Mouse (Mus musculus): ENCODE measurements around the gene Arhgef6.

GRCm38 (mm10) chrX:57325861-57326461 is 12.6 kb downstream of the Arhgef6 start:
- TF ChIP-seq CTCF (IDR thresholded peaks at IDR 0.05; ENCODE audit: extremely low read depth, insufficient read length, insufficient replicate concordance, low read depth, low read length), result no peak
- no peak for TF ChIP-seq POLR2A (IDR thresholded peaks at IDR 0.05; ENCODE audit: low read depth, low read length)
